In the genomic region with DNA sequence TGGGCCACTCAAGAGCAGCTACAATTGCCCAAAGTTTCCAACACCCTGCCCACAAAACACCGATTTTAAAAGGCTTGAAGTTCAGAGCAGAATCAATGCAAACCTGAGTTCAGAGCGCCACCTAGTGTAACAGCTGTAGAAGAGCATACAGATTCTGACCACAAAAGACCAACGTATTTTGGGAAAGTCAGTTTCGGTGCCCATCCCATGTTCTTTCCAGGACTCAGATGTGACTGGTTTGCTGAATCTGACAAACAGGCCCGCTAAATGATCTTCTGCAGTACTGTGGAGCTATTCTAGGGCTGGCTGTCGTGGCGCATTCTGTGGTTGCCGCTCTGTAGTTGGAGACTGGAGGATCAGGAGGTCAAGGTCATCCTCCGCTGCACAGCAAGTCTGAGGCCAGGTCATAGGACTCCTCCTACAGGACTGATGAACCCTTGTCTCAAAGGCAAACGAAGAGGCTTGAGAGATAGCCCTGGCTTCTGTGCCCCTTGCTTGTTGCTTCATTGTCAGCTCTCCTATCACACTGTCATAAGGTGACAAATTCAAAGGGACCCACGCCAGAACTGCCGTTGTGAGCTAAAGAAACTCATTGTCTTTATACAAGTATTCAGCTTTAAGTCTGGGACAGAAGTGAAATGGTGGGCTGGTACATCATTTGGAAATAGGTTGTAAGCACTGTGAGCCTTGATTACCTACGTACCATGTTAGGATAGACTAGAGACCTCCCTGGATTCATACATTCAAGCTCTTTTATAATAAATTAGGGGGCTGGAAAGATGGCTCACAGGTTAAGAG, we compare ENCODE assay signal across 1 mouse cellular context.
TF ChIP-seq lines count a peak whose summit lies in the region.

No protein-coding gene starts in this region.

TF ChIP-seq in myocyte, 11 proteins besides CTCF, POLR2A, EP300 and RAD21:
- TF ChIP-seq REST (IDR thresholded peaks at IDR 0.05; ENCODE audit: insufficient read depth, insufficient read length) (no peak), MYOG (IDR thresholded peaks at IDR 0.05; ENCODE audit: control insufficient read depth in 1 of 3, insufficient read depth in 1 of 3, insufficient read length in 2 of 3, low read depth in 2 of 3) (no peak), TCF12 (IDR thresholded peaks at IDR 0.05; ENCODE audit: insufficient read depth, poor library complexity, severe bottlenecking) (no peak), CEBPB (IDR thresholded peaks at IDR 0.05; ENCODE audit: insufficient read depth, poor library complexity, severe bottlenecking) (no peak)
